Mouse (Mus musculus): ENCODE measurements at regions not wholly inside any gene's neighbourhood (a gene's known extent, or its start where the extent isn't known, plus 50 kb on each side); places are given as distances from the start of the nearest gene placed in this dataset.

DNA sequence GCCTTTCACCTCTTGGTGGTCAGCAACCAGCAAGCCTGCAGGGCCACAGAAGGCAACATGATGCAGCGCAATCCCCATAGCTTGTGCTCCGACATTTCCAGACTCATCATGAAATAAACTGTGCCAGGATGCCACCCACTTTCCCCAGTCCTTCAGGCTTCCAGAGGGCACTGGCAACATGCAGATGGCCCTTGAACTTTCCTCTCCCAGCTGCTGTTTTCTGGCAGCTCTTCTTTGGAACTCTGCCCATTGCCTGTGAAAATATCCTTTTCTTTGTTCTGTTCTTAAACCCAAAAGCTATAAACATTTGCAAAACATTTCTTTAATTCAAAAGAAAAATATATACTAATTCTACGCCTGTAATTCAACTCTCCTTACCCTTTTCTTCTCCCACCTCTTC, 50.6 kb upstream of the Osr1 start:
- TF ChIP-seq CTCF (IDR thresholded peaks at IDR 0.05; ENCODE audit: low read depth): no peak
- no peak for TF ChIP-seq EP300 (optimal IDR thresholded peaks at IDR 0.05)
